Mouse (Mus musculus) CH12.LX (cell line): Measurements from ENCODE around the gene Timp2.

Experiments used
- CHD1 ChIP-seq: IDR thresholded peaks from 2 replicates; pipeline ENCODE4 v1.6.1; 2012; ENCODE audit warnings: low read depth, low read length, improper control_type of control experiment, inconsistent platforms
- CTCF ChIP-seq, 2 experiments: IDR thresholded peaks in 1 of 2; conservative IDR thresholded peaks in 1 of 2; 2 replicates each; pipeline ENCODE4 v1.5.1; 2011 to 2012; ENCODE audit warnings: low read depth in 2 of 2, low read length in 2 of 2, improper control_type of control experiment in 1 of 2, inconsistent platforms in 1 of 2, mild to moderate bottlenecking in 1 of 2, moderate library complexity in 1 of 2
- E2F4 ChIP-seq: IDR thresholded peaks from 2 replicates; pipeline ENCODE4 v1.6.1; 2011; ENCODE audit warnings: low read depth, low read length, improper control_type of control experiment; ENCODE audit not compliant: insufficient replicate concordance
- HCFC1 ChIP-seq: IDR thresholded peaks from 2 replicates; pipeline ENCODE4 v1.6.1; 2012; ENCODE audit warnings: low read depth, mild to moderate bottlenecking, inconsistent platforms, low read length, improper control_type of control experiment
- MXI1 ChIP-seq: IDR thresholded peaks from 2 replicates; pipeline ENCODE4 v1.6.1; 2011; ENCODE audit warnings: mild to moderate bottlenecking, low read depth, low read length, improper control_type of control experiment
- ZKSCAN1 ChIP-seq: IDR thresholded peaks from 2 replicates; pipeline ENCODE4 v1.6.1; 2012; ENCODE audit warnings: low read depth, inconsistent platforms, low read length, improper control_type of control experiment, borderline replicate concordance

- TF ChIP-seq ZKSCAN1 (no peak), MXI1 (no peak), HCFC1 (no peak), CTCF (conservative IDR thresholded peaks at IDR 0.05 in 1 of 2, IDR thresholded peaks at IDR 0.05 in 1 of 2; ENCODE audit: low read depth in 2 of 2, low read length in 2 of 2) (no peak), CHD1 (no peak), E2F4 (no peak)
These were observed 16.3 kb upstream of the Timp2 start for GRCm38 (mm10) chr11:118371876-118372275.
